ENCODE assay signal across 17 mouse cellular contexts in genomic region chr14:122265214-122265613, GRCm38 (mm10).
"Had no signal": no experiment of that assay in that cellular context is flagged by ENCODE, and none has a peak within 500 bp of the region (broad histone marks: within the 10 kb centered on the region; RNA-seq: fewer than 3 reads in every experiment).

No protein-coding gene starts in this region.

- H3K27me3 ChIP-seq: liver, embryonic 13.5 days; stomach, embryonic 15.5 days had no signal

- H3K27ac ChIP-seq: kidney, postnatal 0 days; layer of hippocampus, adult 2 months; liver, embryonic 13.5 days; midbrain, embryonic 12.5 days; midbrain, embryonic 15.5 days; neural tube, embryonic 13.5 days; stomach, embryonic 15.5 days had no signal

- H3K36me3 ChIP-seq: liver, embryonic 13.5 days; midbrain, embryonic 12.5 days; midbrain, embryonic 15.5 days; neural tube, embryonic 13.5 days; stomach, embryonic 15.5 days had no signal

- DNase-seq: kidney, postnatal 25 days; layer of hippocampus, adult 9-11 months; liver, embryonic 13.5 days; lung, adult 2 months; lung, postnatal 14 days; lung, postnatal 4 days; retina, postnatal 1 day; right cerebral cortex, postnatal 25 days; spleen, adult 18-20 months; thymus, postnatal 25 days had no signal

- H3K9ac ChIP-seq: liver, embryonic 13.5 days; midbrain, embryonic 12.5 days; midbrain, embryonic 15.5 days; neural tube, embryonic 13.5 days; stomach, embryonic 15.5 days had no signal

- H3K4me3 ChIP-seq: layer of hippocampus, adult 2 months; liver, embryonic 13.5 days; midbrain, embryonic 12.5 days; midbrain, embryonic 15.5 days; myocyte; neural tube, embryonic 13.5 days; stomach, embryonic 15.5 days had no signal

- H3K9me3 ChIP-seq: liver, embryonic 13.5 days; midbrain, embryonic 12.5 days; midbrain, embryonic 15.5 days; neural tube, embryonic 13.5 days; stomach, embryonic 15.5 days had no signal

- ATAC-seq: midbrain, embryonic 15.5 days had no signal

- H3K4me2 ChIP-seq: liver, embryonic 13.5 days; midbrain, embryonic 12.5 days; midbrain, embryonic 15.5 days; neural tube, embryonic 13.5 days; stomach, embryonic 15.5 days had no signal

- H3K4me1 ChIP-seq: liver, embryonic 13.5 days; neural tube, embryonic 13.5 days; stomach, embryonic 15.5 days had no signal
